Mouse (Mus musculus) gastrocnemius, postnatal 10 days (tissue): ENCODE data around the gene Gm47791. TPM values are rescaled to one million over a fixed set of nuclear protein-coding genes. Genes with fewer than 3 reads are reported as not detected.

Source experiments
- DNase-seq: peaks from one replicate; pipeline ENCODE4 v3.0.0; 2021; ENCODE audit warnings: mixed read lengths
- long read RNA-seq, 2 experiments: library from polyadenylated mRNA; stranded (forward); transcript quantifications; one replicate each; pipeline ENCODE4 v2.0.0; 2021
- total RNA-seq, 2 experiments: library from RNA; stranded (reverse); gene quantifications; 2 replicates each; pipeline ENCODE4 v1.2.3; 2021

Gene Gm47791
- total RNA-seq: not detected
- long read RNA-seq, experiment 1: 0 reads
- long read RNA-seq, experiment 2: 0 reads

DNA sequence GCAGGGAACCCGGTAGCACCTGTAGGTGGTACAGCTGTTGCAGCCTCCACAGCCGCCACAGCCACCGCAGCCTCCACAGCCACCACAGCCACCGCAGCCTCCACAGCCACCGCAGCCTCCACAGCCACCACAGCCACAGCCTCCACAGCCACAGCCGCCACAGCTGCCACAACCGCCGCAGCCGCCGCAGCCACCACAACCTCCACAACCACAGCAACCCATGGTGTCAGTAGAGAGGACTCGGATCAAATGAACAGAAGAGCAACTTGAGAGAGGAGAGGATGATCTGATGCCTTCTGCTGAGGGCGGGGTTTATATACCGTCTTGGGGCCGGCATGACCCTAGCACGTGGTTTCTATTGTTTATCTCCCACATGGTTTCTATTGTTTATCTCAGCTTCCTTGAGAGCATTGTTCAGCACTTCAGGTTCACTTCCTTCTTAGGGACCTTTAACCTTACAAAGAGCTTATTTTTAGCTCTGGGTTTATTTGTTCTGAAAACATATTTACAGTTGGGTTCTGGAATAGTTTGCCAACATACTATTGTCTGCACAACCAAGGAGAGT, at the start of gene Gm47791:
Gm47791 (minus strand) TSS at position 222 of the 565 bp plus-strand sequence.
- DNase-seq: no peak

DNA sequence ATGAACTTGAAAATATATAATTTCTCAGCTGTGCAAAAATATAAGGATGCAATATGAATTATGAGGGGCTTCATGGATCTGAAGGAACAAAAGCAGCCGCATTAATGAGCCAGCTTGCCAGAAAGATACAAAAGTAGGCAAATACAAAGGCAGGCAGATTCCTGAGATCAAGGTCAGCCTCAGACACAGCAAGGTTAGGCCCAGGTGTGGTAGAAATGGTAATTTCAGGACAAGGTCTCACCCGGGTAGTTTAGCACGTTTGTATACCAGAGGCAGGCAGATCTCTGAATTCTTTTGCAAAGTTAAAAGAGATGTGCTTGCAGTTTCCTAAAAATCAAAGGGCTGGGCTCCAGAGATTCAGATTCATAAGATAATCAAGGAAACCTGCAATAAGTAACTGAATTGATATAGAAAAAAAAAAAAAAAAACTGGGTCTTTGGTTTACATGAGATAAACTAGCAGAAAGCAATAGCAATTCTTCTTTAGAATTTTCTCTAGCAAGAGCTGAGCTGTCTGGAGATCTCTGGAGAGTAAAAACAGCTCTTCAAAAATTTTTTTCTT, 49.7 kb upstream of the Gm47791 start:
- DNase-seq: no peak

DNA sequence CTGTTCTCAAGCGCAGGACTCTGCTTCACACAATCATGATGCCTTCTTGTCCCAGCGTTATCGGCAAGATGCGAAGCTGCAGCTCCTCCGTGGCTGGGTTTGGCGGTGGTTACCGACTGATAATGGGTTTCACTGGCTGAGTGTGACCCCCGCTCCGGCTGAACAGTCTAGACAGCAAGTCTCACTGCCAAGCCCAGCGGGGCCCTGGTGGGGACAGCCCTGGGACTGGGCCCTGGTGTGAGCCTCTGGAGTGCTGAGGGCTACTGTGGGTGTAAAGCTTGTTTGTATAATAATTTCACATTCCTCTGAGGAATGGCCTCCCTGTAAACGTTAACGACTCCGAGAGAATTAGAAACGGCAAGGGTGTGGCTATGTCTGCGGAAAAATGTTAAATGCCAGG, 49.1 kb upstream of the Gm47791 start:
- peak; percentile 14 for DNase-seq

DNA sequence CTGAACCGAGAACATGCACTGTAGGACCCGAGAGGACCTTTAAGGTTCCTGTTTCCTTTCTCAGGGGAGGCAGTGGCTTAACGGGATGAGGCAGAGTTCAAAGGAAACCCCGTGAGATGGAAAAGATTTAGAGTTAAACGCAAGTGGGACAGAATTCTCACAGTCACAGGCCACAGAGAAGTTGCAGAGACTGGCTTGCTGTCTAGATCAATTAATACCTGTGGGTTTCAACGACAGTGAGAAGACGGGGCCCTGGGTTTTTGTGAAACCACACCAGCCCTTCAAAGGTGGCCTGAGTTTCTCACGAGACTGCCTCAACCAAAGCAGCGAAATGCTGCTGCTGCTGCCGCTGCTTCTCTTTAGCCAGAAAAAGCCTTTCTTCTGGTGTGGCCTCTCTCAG, 48.3 kb upstream of the Gm47791 start:
- DNase-seq: no peak

DNA sequence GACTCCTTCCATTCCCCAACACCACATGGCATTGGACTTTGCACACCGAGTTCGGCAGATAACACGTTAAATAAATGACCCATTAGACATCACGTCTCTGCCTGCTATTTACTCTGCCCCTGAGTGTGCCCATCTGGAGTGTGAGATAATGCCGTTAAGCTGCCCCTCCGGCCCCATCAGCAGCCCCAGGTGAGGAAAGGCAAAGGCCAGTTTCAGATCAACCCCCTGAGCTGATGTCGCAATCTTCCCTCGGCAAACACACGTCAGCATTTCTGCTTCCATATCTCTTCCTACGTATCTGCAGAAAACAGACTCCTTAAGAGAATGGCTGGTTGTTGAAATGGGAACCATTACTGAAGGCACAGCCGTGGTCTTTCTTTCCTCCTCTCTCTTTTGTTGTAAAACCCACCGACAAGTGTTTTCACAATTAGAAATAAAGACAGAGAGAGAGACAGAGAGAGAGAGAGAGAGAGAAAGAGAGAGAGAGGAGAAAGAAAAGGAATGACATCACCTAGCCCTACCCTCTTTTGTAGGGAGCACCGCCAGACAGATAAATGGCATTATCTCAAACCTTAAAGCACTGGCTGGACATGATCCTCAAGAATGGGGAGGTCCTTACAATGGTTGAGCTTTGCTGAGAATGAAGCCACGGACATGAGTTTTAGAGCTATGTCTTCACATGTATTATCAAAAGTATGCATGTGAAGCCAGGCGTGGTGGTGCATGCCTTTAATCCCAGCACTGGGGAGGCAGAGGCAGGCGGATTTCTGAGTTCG, 45.1 kb upstream of the Gm47791 start:
- no peak for DNase-seq

DNA sequence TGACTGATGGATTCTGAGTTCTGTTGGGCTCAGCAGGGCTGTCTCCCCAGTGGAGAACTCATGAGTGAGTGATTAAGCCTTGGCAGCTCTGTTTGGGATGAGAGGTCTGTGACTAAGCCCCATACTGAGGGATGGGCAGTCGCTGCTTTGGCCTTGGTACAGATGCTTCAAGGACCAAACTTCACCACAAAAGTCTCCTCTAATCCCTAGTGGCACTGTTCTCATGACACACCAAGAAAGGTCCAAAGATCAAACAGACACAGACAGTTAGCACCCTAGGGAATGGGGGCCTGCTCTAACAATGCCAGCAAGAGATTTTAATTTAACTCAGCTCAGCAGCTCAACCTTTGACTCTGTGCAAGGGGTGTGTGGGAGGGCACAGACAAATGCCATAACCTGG, 40.7 kb upstream of the Gm47791 start:
- no peak for DNase-seq

DNA sequence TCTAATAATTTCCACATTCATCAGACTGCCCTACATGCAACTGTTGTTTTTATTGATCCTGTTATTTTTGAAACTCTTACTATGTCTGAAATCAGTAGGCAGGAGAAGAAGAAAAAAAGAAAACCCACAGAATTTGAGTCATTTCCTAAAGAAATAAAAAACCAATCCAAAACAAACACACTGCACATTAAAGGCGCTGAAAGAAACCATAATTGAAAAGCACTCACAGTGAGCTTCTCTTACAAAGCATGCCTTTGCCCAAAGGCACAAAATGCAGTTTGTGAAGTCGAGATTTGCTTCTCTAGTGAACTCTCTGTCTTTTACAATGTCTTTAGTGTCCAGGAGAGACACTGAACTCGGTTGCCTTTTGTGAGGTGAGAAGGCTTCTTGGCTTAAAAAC, 37.5 kb upstream of the Gm47791 start:
- no peak for DNase-seq

DNA sequence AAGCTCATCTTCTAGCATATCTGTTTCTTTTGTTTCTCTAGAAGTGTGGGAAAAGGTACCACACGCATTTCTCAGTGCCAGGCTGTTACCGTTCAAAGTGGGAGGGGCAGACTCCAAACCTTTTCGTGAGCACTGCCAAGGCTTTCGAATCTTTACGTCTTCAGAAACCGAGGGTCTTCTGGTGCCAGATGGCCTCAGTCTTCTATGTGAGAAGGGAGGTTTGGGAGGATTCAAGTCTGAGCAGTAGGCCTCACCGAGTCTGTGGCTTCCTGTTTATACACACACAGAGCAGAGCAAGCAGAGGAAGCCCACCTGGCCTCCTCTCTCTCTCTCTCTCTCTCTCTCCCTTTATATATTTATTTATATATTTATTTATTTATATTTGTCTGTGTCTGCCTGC, 36.2 kb upstream of the Gm47791 start:
- DNase-seq: no peak

DNA sequence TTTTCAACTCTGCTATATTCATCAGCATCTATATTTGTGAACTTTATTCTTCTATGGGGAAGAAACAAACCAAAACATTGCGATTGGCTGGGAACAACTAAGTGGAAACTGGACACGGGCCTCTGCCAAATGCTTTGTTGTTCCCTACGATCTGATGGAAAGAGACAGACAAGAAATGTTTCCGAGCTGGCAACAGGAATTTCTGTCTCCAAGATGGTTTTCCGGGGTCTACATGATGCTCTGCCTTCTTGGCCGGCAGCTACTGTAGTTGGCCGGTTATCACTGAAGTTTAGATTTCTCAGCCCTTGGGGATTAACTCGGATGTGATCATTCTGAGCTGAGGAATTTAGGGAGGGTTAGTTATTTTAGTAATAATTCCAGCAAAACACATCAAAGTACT, 35.3 kb upstream of the Gm47791 start:
- DNase-seq: no peak

DNA sequence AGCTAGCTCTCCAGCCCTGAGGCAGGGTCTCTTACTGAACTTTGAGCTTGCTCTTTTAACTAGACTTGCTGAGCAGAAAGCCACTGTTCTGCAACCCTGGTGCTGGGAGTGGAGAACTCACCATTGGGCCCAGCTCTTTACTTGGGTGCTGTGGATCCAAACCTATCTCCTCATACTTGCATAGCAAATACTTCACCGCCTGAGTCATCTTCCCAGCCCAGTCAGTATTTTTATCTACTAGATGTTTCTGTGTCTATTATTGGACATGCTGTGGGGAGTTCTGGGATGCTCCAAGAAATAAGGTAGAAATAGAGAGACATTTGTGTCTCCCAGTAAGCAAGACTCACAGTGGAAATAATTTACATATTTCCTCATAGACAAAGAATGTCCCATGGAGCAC, 33.0 kb upstream of the Gm47791 start:
- DNase-seq: no peak

DNA sequence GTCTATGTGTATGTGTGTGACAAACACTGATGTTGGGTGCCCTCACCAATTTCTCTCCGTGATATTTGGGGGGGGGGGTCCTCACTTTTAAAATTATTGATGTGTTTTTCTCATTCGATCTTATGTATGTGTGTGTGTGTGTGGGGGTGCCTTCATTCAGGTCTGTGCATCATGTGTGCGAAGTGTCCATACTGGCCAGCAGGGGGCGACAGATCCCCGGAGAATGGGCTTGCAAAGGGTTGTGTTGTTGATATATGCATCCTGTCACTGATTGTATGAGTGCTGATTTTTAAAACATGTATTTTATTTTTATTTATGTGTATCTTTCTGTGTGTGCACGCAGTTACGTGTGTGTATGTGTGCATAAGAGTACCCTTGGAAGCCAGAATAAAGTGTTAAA, 32.6 kb upstream of the Gm47791 start:
- no peak for DNase-seq

DNA sequence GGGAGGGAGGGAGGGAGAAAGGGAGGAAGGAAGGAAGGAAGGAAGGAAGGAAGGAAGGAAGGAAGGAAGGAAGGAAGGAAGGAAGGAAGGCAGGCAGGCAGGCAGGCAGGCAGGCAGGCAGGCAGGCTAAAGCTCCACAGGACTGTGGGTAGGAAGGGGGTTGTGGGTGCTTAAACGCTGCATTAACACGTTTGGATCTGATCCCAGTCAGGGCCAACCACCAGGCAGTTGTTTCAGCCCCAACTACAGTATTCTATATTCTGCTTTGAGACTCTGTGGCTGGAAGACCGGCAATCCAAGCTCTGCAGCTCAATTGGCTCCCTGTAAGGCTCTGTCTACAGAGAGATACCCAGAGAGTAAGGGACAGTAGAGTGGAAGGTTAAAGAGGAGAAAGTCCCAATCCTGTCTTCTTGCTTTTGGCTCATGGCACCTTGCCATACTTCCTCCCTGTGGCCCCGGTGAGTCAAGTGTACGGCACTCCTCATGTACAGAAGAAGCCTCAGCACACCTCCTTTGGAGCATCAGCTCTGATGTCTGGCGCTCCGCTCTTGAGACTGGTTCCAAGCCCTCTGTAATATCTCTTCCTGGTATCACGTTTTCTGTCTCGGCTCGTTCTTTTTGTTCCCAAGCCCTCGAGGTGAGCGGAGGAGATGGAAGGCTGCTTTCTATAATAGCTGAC, 30.2 kb upstream of the Gm47791 start:
- DNase-seq: no peak

DNA sequence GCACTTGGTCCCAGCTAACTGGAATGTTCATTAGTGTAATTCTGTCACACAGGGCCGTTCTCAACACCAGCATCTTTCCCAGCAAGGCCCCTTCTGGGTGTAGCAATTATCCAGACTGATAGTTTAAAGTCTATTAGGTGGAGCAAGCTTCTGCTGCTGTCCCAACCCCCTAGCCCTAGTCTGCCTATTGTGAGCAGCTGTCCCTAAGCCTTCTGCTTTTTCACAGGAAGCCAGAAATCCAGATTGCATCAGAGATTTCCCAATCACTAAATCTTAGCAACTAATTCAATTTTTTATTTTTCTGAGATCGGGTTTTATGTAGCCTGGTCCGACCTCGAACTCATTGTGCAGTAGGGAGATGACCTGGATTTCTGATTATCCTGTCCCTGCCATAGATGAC, 27.9 kb upstream of the Gm47791 start:
- DNase-seq: no peak

DNA sequence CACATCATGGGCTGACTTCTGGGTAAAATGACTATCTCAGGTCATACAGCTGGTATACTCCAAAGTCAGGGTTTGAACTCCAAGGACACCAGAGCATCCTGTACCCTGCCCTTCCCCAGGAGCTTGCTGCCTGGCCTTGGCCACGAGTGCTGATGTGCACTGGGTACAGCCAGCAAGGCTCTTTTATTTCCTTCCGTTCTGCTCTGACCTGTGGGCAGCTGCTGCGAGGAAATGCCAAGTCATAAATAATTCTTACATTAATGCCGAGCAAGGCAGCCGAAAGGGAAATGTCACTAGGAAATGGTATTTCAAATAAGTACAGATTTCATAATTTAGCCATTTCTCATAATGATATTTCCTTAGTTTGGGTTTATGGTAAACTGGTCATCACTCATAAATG, 27.3 kb upstream of the Gm47791 start:
- no peak for DNase-seq

DNA sequence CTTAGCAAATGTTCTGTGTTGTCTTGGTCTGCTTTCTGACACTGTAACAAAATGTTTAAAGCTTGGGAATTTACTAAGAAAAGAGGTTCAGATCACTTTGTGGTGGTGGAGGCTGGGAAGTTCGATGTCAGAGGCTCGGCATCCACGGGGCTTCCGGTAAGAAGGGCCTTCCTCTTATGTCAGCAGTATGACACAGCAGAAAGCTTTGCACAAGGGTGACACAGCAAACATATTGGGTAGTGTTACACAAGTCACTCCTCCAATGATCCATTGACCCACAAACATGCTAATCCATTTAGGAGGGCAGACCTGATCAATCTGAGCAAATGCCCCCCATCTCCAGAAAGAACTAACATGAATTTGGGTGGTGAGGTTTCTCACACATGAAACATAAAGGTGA, 26.0 kb upstream of the Gm47791 start:
- no peak for DNase-seq

DNA sequence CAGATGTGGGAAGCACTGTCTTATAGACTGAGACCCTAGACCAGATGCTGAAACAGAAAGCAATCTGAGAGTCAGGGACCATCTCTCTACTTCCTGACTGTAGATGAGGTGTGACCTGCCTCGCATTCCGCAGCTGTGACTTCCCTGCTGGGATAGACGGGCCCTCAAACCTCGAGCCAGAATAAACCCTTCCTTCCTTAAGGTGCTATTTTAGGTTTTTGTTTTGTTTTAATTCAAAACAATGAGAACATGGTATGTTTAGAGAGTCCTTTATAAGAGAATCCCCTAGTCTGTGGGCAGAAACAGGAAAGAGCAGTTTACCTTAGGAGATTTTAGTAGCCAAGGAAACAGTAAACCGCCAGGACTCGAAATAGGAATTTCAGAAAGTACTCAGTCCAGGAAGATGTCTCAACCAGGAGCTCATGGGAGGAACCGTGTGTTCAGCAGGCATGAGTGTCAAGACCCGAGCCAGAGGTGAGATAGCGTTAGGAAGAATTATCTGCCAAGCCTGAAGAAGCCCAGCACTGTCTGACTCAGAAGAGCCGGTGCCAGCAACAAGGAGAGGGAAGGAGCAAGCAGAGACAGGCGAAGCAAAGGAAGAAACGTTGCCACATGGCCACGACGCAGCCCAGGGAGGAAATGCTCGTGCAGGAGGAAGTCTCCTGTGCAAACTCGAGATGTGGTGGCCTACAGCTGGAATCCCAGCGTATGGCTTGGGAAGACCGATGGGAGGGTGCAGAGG, 24.8 kb upstream of the Gm47791 start:
- no peak for DNase-seq

DNA sequence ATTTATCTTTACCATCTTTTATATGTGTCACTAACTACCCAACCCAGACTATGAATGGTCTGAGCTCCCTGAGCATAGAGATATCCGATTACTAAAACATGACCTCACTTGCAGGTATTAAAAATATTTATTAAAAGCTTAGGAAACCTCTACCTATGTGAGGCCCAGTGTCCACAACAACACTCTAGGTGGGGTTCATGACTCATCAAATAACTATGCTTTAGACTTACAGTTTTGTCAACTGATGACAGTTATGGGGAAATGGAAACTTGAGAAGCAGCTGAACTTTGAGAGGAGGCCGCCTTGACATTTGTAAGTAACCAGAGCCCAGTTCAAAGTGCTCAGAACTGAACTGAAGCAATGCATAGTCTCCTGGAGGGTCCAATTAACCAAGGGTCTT, 24.2 kb upstream of the Gm47791 start:
- no peak for DNase-seq

DNA sequence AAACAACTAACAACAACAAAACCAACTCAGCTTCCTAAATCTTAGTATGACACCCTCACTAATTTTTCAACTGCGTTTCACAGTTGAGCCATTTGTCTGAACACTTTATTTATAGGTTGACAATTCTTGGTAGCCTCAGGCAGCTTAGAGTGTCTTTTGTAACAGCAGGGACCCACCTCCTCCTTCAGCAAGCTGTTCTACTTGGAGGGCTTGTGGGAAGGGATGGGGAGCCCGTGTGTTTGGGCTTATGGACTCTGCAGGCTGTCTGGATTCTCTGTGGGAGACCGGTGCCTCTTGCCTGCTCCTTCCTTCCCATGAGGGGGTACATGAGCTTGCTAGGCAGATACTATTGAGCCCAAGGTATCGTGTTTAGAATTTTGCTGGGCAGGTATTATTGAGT, 22.9 kb upstream of the Gm47791 start:
- no peak for DNase-seq

DNA sequence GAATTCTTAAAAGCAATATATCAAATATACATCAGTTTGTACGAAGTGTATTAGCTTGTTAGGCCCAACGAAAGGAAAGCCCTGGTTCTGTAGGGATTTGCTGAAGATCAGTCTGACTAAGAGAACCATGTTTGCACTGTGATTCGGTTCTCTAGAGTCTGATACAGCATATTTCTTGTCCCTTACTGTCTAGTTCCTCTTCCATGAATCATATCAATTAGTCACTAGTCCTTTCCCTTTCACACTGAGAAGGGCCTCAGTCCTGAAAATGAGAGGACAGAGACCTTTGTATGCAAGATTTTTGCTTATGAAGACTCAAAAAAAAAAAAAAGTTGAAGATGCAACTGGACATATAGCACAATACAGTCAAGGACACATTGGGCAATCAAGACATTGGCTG, 22.1 kb upstream of the Gm47791 start:
- no peak for DNase-seq

DNA sequence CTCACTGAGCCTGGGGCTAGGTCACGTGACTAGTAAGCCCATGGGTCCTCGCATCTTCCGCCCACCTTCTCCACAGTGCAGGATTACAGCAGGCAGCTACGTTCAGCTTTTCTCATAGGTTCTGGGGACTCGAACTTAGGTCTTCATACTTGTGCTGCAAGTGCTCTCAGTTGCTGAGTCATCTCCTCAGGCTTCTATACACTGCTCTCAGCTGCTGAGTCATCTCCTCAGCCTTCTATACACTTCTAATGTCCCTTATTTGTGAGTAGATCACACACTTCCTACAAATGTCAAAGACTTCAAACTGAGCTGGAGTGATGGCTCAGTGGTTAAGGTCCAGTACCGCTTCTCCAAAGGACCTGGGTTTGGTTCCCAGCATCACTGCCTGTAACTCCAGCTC, 21.2 kb upstream of the Gm47791 start:
- DNase-seq: no peak

DNA sequence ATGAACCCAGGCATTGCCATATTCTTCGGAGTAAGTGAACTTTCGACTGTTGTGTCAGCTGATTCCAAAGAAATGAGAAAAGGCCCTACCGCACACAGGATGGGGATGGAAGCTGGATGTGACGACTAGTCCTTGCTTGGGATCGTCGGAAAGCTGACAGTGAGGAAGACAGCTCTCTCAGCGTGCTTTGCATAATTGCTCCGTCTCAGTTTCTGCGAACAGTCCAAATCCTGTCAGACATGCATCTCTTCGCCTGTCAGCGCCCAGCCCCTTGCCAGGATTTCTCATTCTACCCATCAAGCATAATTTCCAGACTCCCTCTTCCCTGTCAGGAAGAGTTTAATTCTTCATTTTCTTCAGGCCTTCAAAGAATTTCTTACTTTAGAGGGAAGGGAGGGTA, 20.1 kb upstream of the Gm47791 start:
- no peak for DNase-seq

DNA sequence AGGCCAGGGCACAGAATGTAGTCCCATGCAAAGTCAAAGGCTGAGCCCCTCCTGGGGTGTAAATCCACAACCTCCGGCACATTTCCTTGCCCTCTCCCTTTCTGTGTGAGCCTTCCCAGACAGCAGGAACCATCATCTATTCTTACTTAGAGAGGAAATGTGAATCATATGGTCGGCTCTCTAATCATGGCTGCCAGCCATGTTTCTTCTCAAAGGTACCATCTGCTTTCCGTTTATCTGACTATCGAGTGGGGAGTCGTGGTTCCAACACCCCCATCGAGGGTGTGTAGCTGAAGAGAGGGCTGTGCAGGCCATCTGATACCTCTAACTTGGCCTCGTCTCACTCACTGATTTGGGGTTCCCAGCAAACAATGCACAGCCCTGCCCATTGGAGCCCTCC, 17.0 kb upstream of the Gm47791 start:
- no peak for DNase-seq

DNA sequence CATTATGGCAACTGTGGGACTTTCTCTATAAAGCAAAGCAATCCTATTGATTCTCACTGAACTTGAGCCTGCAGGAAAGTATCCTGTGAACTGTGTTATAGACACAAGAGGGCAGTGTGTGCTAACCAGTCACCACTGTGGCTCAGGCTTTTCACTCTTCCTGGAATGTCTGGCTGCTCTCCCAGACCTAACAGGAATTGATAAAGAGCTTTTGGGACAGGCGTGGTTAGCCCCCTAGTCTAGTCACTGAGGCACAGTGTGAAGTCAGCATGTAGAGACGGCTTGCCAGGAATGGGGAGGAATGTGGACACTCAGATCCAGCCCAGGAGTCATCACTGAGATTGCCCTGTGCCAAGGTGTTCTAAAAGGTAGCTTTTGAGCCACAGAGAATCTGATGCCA, 16.4 kb upstream of the Gm47791 start:
- DNase-seq: peak; percentile 25
